Mouse (Mus musculus): ENCODE data around the gene Best3.

Gene Best3

GRCm38 (mm10) chr10:116986264-116987082 is at the start of gene Best3:
Gene Best3 (plus strand): TSS chr10:116986314.
- DNase-seq (ENCODE audit: low read depth): no peak

DNA sequence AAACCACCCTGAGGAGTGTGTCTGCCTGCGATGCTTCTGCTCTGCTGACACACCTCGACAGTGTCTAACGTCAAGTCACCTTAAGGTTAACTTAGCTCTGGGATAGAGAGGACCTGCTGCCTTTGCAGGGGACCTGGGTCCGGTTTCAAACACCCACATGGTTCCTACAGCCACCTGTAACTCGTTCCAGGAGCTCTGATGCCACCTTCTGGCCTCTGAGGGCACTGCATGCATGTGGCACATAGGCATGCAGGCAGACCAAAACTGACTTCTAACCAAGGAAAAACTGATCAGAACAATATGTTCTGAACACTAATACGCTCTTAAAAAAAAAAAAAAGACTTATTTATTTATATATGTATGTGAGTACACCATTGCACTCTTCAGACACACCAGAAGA is 43.1 kb upstream of the Best3 start:
- DNase-seq (ENCODE audit: low read depth): no peak

- no peak for DNase-seq (ENCODE audit: low read depth)
Measured at GRCm38 (mm10) chr10:116944144-116944543, 42.0 kb upstream of the Best3 start.

GRCm38 (mm10) chr10:116944940-116945339 is 41.2 kb upstream of the Best3 start:
- no peak for DNase-seq (ENCODE audit: low read depth)

GRCm38 (mm10) chr10:116948414-116948813 is 37.7 kb upstream of the Best3 start:
- DNase-seq (ENCODE audit: low read depth): no peak

- peak; percentile 17 for DNase-seq (ENCODE audit: low read depth)
Measured at GRCm38 (mm10) chr10:116949111-116950008, 36.8 kb upstream of the Best3 start.

DNA sequence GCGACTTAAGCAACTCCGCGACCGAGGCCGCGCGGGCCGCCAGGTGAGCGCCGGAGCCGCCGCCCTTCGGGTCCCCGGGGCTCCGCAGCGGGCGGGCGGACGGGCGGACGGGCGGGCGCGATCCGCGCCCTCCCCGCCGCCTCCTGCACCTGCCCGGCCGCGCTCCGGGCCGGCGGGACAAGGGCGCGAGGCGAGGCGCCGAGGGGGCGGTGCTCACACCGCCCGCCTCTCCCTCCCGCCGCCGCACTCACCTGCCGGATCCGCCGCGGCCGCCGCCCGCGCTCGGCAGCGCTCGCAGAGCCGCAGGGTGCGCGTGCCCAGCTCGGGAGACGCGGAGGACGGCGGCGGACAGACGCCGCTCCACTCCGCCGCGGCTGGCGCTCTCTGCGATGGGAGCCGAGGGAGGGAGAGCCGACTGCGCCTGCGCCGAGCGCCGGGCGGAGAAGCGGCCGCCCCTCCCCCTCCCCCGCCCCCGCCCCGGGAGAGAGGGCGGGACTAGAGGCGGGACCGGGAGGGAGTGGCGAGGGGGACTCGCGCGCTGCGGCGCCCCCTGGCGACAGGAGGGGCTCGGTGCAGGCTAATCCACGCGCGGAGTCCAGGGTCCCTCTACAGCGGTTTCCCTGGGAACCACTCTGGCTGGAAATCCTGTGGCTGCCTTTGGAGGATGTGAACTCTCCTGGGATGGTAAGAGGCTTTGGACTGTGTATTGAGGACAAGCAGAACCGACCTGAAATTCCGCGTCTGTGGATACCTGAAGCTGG is 35.9 kb upstream of the Best3 start, which contains the start of gene Rab3ip:
Gene Rab3ip, minus strand, starts transcription at position 761 of the 761 bp plus-strand sequence.
- peak; percentile 74 for DNase-seq (ENCODE audit: low read depth)

GRCm38 (mm10) chr10:116950886-116951285 is 35.2 kb upstream of the Best3 start:
- DNase-seq (ENCODE audit: low read depth): no peak

GRCm38 (mm10) chr10:116955191-116955590 is 30.9 kb upstream of the Best3 start:
- no peak for DNase-seq (ENCODE audit: low read depth)

DNA sequence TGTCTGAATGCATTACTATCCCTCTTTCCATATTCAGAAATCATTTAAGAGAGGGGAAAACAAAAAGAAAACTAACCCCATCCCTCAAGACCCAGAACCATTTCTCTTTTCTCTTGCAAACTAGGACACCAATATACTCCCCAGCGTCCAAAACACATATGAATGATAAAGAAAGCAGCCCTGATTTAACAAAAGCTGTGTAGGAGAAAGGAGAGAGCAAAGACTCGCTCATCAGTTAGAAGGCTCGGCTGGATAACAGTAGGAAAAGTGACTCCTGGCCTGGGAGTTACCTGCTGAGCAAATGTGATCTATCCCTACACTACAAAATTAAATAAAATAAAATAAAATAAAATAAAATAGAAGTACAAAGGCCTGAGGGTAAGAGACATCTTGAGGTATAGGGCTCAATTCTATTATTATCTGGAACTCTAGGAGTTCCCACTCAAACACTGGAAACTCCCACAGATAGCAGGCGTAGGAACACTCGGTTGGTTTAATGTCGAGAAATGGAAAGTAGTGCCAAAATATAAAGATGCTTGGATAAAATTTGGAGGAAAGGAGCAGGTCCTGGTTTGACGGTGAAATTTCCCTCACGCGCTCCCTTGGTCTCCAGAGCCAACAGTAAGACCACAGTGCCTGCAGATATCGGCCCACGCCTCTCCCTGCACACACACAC is 29.5 kb upstream of the Best3 start:
- no peak for DNase-seq (ENCODE audit: low read depth)

GRCm38 (mm10) chr10:116957867-116958551 is 28.1 kb upstream of the Best3 start:
- DNase-seq (ENCODE audit: low read depth): no peak

GRCm38 (mm10) chr10:116962152-116962551 is 24.0 kb upstream of the Best3 start:
- DNase-seq (ENCODE audit: low read depth): no peak

DNA sequence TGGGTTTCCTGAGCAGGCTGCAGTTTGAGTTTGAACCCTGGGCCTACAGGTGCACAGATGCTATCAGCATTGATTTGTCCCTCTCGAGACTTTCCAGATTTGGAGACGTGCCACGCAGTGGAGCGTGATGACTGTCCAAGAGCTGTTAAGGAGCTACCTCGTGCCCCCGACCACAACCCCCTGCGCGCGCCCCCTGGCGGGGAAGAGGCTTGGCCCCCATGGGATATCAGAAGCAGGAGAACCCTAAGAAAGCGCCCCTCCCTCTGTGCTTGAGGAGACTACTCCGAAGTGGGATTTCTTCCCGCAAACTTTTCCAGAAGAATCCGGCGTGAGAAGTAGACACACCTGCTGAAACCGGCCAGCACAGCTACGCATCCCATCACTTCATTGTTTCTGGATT is 23.3 kb upstream of the Best3 start:
- no peak for DNase-seq (ENCODE audit: low read depth)

DNA sequence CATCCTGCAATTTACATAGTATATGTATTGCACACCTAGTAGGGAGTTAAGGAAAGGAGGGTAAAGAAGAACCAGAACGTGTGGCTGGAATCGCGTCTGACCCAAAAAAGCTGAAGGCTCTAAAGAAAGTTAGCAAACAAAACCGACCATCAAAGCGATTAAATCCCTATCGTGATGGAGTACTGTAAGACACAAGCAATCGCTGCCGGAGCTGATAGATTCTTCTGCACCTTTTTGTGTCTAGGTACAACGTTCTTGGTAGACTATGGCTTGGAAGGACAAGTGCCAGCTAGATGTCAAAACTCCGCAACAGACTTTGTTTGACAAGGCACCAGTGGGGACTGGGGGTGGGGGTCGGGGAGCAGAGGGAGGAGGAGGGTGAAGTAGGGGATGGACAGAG is 22.0 kb upstream of the Best3 start:
- DNase-seq (ENCODE audit: low read depth): no peak

DNA sequence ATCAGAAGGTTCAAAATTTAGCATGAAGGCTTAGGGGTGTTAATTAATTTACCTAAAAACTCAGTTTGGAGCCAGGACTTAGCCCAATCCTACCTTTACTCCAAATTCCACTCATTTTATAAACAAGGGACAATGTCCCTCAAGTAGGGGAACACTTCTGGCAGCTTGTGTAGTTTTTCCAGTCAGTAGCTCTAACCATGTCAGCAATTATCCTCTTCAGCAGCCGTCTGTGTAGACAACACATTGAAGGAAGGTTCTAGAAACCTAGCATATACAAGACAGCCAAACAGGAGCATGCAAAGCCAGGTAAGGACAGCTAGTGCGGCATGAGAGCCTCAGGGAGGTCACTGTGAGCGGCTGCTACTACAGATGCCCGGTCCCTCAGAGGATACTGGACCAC is 21.5 kb upstream of the Best3 start:
- DNase-seq (ENCODE audit: low read depth): no peak

DNA sequence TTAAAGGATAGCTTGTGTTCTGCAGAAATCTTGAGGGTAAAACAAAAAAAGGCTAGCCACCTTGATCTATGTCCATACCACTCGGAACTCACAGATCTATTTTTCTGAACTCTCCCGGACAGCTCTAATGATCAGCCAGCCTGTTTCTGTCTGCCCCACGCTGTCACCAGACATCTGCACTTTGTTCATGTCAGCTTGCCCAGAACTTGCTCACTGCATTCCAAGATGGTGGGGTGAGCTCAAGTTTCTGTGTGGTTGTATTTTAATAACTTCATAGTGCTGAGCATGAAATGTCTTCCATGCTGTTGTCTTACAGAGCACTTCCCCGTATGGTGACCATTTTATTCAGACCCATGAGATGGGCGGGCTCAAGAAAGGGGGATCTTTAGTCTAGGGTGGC is 20.8 kb upstream of the Best3 start:
- no peak for DNase-seq (ENCODE audit: low read depth)

DNA sequence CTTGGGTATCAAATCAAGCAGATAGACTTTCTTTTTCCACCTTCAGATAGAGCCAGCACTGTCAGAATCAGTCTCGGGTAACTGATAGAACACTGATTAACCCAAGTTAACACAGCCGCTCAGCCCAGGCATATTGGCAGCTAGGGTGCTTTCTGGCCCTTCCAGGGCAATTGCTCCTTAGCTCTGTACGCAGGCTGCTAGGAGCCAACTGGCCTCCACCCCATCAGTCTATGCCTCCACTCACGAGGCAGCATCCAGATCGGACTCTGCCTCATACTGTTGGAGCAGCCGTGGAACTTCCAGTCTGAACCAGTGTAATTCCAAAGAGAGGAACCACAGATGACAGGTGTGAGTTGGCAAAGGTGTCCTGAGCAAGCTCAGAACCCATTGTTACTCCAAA is 20.0 kb upstream of the Best3 start:
- no peak for DNase-seq (ENCODE audit: low read depth)

- no peak for DNase-seq (ENCODE audit: low read depth)
Measured at GRCm38 (mm10) chr10:116968741-116969140, 17.4 kb upstream of the Best3 start.

DNA sequence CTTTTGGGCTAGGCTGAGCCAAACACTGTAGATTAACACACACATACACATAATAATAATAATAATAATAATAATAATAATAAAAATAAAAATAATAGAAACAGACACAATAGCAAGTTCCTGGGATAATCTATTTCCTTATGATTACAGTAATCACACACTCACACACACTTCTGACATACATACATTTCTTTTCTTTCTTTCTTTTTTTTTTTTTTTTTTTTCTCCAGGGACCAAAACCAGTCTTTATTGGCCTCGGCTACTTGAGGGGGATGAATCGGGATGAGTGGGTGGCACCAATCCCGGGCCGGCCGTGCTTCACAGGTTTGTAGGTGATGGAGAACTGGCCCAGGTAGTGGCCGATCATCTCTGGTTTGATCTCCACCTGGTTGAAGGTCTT is 13.6 kb upstream of the Best3 start, which contains the start of gene Gm10271:
Gene Gm10271, minus strand, starts transcription at position 101 of the 400 bp plus-strand sequence.
- no peak for DNase-seq (ENCODE audit: low read depth)

GRCm38 (mm10) chr10:116977455-116977854 is 8.7 kb upstream of the Best3 start:
- no peak for DNase-seq (ENCODE audit: low read depth)

GRCm38 (mm10) chr10:116977858-116978257 is 8.3 kb upstream of the Best3 start:
- DNase-seq (ENCODE audit: low read depth): no peak
